Mouse (Mus musculus): Measurements from ENCODE around the gene Sp6. TPM values are rescaled to one million over a fixed set of nuclear protein-coding genes. Genes with fewer than 3 reads are reported as not detected.
A peak's percentile ranks its signal among the peaks of the same experiment; 100 is the strongest.

Sp6 gene
- polyA plus RNA-seq, 1 experiment from 2014 or later: 22.0 TPM

- no peak for TF ChIP-seq CTCF (IDR thresholded peaks at IDR 0.05; ENCODE audit: low read depth)
- no peak for TF ChIP-seq EP300 (optimal IDR thresholded peaks at IDR 0.05)
- Histone ChIP-seq H3K4me3 (ENCODE audit: low read depth, low read length) (peak within 1 kb of the TSS; percentile 72), H3K9ac (ENCODE audit: low read length) (peak within 1 kb of the TSS; percentile 95), H3K9me3 (ENCODE audit: control insufficient read depth, low read length) (no peaks in the 10 kb centered on the region), H3K36me3 (ENCODE audit: control insufficient read depth, insufficient read depth, low read length) (no peaks in the 10 kb centered on the region), H3K4me2 (replicated peaks; ENCODE audit: low read depth) (peak within 1 kb of the TSS; percentile 81), H3K4me1 (replicated peaks; ENCODE audit: control insufficient read depth, insufficient read depth) (0 out of 2 replicates have a peak, but pooled peaks cover 3% of the 10 kb centered on the region), H3K27me3 (ENCODE audit: control insufficient read depth, insufficient read depth, low read length) (no peaks in the 10 kb centered on the region), H3K27ac (replicated peaks) (peak within 1 kb of the TSS; percentile 82)
- under 1% methylated on average over 43 of the region's 48 CpGs for WGBS
- DNase-seq (ENCODE audit: low spot score) (peak; percentile 96), ATAC-seq (ENCODE audit: low FRiP score, low TSS enrichment) (peak; percentile 90)
These were observed 28.1 kb downstream of the Sp6 start, which contains the start of the genes Lrrc46 and Mrpl10 for GRCm38 (mm10) chr11:97041022-97041899. Gene Lrrc46 (minus strand): TSS chr11:97041407. Gene Mrpl10 (plus strand): TSS chr11:97041560.

DNA sequence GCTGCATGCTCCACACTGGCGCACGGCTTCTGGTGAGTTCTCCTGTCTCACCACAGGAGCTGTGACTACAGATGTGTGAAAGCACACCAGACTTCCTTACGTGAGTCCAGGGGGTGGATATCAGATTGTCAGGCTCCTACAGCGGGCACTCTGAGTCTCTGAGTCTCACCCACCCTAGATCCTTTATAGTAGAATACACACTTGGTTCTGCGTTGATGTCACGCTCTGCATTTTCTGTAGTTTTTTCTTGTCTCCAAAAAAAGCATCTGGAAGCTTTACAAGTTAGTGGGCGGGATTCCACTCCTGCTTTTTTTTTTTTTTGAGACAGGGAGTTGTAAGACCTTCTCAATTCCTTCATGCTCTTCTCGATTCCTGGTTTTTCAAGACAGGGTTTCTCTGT is 31.7 kb downstream of the Sp6 start:
- ATAC-seq (ENCODE audit: low FRiP score, low TSS enrichment) (no peak), DNase-seq (ENCODE audit: low spot score) (no peak)
- WGBS: 91% methylated on average over 8 of the region's 8 CpGs

GRCm38 (mm10) chr11:97045861-97046260 is 32.7 kb downstream of the Sp6 start:
- WGBS: 87% methylated on average over 7 of the region's 7 CpGs
- no peak overlapping the region for H3K27ac ChIP-seq (replicated peaks)
- DNase-seq (ENCODE audit: low spot score) (no peak), ATAC-seq (ENCODE audit: low FRiP score, low TSS enrichment) (no peak)
- H3K9ac ChIP-seq (ENCODE audit: low read length): no peak overlapping the region
- no peaks in the 10 kb centered on the region for H3K9me3 ChIP-seq (ENCODE audit: control insufficient read depth, low read length)
- no peaks in the 10 kb centered on the region for H3K27me3 ChIP-seq (ENCODE audit: control insufficient read depth, insufficient read depth, low read length)
- TF ChIP-seq EP300 (optimal IDR thresholded peaks at IDR 0.05) (no peak), CTCF (IDR thresholded peaks at IDR 0.05; ENCODE audit: low read depth) (peak; percentile 52)
- H3K4me2 ChIP-seq (replicated peaks; ENCODE audit: low read depth): no peak overlapping the region
- 0 out of 2 replicates have a peak, but pooled peaks cover 3% of the 10 kb centered on the region for H3K4me1 ChIP-seq (replicated peaks; ENCODE audit: control insufficient read depth, insufficient read depth)
- peaks cover 9% of the 10 kb centered on the region; the same call in 1 of the 2 replicates for H3K36me3 ChIP-seq (ENCODE audit: control insufficient read depth, insufficient read depth, low read length)
- no peak overlapping the region for H3K4me3 ChIP-seq (ENCODE audit: low read depth, low read length)

More for the DNA sequence above, 31.7 kb downstream of the Sp6 start:
- Histone ChIP-seq H3K36me3 (ENCODE audit: control insufficient read depth, insufficient read depth, low read length) (peaks cover 9% of the 10 kb centered on the region; the same call in 1 of the 2 replicates), H3K9me3 (ENCODE audit: control insufficient read depth, low read length) (no peaks in the 10 kb centered on the region), H3K4me3 (ENCODE audit: low read depth, low read length) (no peak overlapping the region), H3K27me3 (ENCODE audit: control insufficient read depth, insufficient read depth, low read length) (no peaks in the 10 kb centered on the region), H3K4me2 (replicated peaks; ENCODE audit: low read depth) (no peak overlapping the region), H3K27ac (replicated peaks) (no peak overlapping the region), H3K4me1 (replicated peaks; ENCODE audit: control insufficient read depth, insufficient read depth) (0 out of 2 replicates have a peak, but pooled peaks cover 3% of the 10 kb centered on the region), H3K9ac (ENCODE audit: low read length) (no peak overlapping the region)
- TF ChIP-seq EP300 (optimal IDR thresholded peaks at IDR 0.05): no peak

- no peak for DNase-seq (ENCODE audit: low spot score)
- WGBS: 75% methylated on average over 8 of the region's 8 CpGs
These were observed 35.0 kb downstream of the Sp6 start for GRCm38 (mm10) chr11:97048090-97048650.

GRCm38 (mm10) chr11:97049492-97050085 is 36.4 kb downstream of the Sp6 start:
- no peaks in the 10 kb centered on the region for H3K9me3 ChIP-seq (ENCODE audit: control insufficient read depth, low read length)
- no peak for TF ChIP-seq CTCF (IDR thresholded peaks at IDR 0.05; ENCODE audit: low read depth)
- TF ChIP-seq EP300 (optimal IDR thresholded peaks at IDR 0.05): no peak
- no peak for ATAC-seq (ENCODE audit: low FRiP score, low TSS enrichment)
- no peak overlapping the region for H3K4me3 ChIP-seq (ENCODE audit: low read depth, low read length)
- 72% methylated on average over 6 of the region's 6 CpGs for WGBS
- no peak overlapping the region for H3K4me2 ChIP-seq (replicated peaks; ENCODE audit: low read depth)
- no peak overlapping the region for H3K9ac ChIP-seq (ENCODE audit: low read length)
- H3K4me1 ChIP-seq (replicated peaks; ENCODE audit: control insufficient read depth, insufficient read depth): peaks cover 5% of the 10 kb centered on the region
- H3K27ac ChIP-seq (replicated peaks): no peak overlapping the region
- peaks cover 11% of the 10 kb centered on the region; the same call in 1 of the 2 replicates for H3K36me3 ChIP-seq (ENCODE audit: control insufficient read depth, insufficient read depth, low read length)
- H3K27me3 ChIP-seq (ENCODE audit: control insufficient read depth, insufficient read depth, low read length): no peaks in the 10 kb centered on the region
- DNase-seq (ENCODE audit: low spot score): no peak

More at GRCm38 (mm10) chr11:97048090-97048650, 35.0 kb downstream of the Sp6 start:
- Histone ChIP-seq H3K27ac (replicated peaks) (no peak overlapping the region), H3K27me3 (ENCODE audit: control insufficient read depth, insufficient read depth, low read length) (no peaks in the 10 kb centered on the region), H3K9ac (ENCODE audit: low read length) (no peak overlapping the region), H3K36me3 (ENCODE audit: control insufficient read depth, insufficient read depth, low read length) (peaks cover 9% of the 10 kb centered on the region; the same call in 1 of the 2 replicates), H3K9me3 (ENCODE audit: control insufficient read depth, low read length) (no peaks in the 10 kb centered on the region), H3K4me2 (replicated peaks; ENCODE audit: low read depth) (no peak overlapping the region), H3K4me3 (ENCODE audit: low read depth, low read length) (no peak overlapping the region), H3K4me1 (replicated peaks; ENCODE audit: control insufficient read depth, insufficient read depth) (peaks cover 5% of the 10 kb centered on the region)
- TF ChIP-seq CTCF (IDR thresholded peaks at IDR 0.05; ENCODE audit: low read depth): no peak
- TF ChIP-seq EP300 (optimal IDR thresholded peaks at IDR 0.05): no peak
- ATAC-seq (ENCODE audit: low FRiP score, low TSS enrichment): no peak
